Mouse (Mus musculus) olfactory bulb, adult 2 months (tissue): ENCODE measurements around the gene Mfsd12. TPM values are rescaled to one million over a fixed set of nuclear protein-coding genes. Genes with fewer than 3 reads are reported as not detected.
A peak's percentile ranks its signal among the peaks of the same experiment; 100 is the strongest.

Source experiments
- H3K27ac ChIP-seq: fragments of 200-500 bp; 2 replicates; pipeline ENCODE4 v1.5.1; 2012; ENCODE audit warnings: low read depth, low read length; ENCODE audit not compliant: insufficient read depth
- H3K4me1 ChIP-seq: fragments of 200-500 bp; 2 replicates; pipeline ENCODE4 v1.6.1; 2012; ENCODE audit warnings: low read length; ENCODE audit not compliant: control insufficient read depth, insufficient read depth
- H3K4me3 ChIP-seq: fragments of 200-500 bp; 2 replicates; pipeline ENCODE4 v1.5.1; 2012; ENCODE audit warnings: mild to moderate bottlenecking, low read depth, low read length, moderate library complexity; ENCODE audit not compliant: insufficient read depth
- CTCF ChIP-seq: fragments of 200-500 bp; IDR thresholded peaks from 2 replicates; pipeline ENCODE4 v1.5.1; 2012; ENCODE audit warnings: low read depth, mild to moderate bottlenecking, low read length, moderate library complexity; ENCODE audit not compliant: insufficient read depth
- POLR2A ChIP-seq: fragments of 200-500 bp; IDR thresholded peaks from 2 replicates; pipeline ENCODE4 v1.6.1; 2012; ENCODE audit warnings: mild to moderate bottlenecking, low read depth, low read length, moderate library complexity; ENCODE audit not compliant: insufficient read depth
- WGBS: fragments of 180-500 bp; shearing (Covaris S2); methylation state at CpG from one replicate; pipeline ENCODE4 v1.1.7; 2018; 5-methylcytosine and 5-hydroxymethylcytosine counted together
- polyA plus RNA-seq: library from polyadenylated mRNA; stranded (reverse); fragments of >200 nt; gene quantifications from 2 replicates; pipeline ENCODE4 v1.2.4, GENCODE M21; 2012; ENCODE audit warnings: low replicate concordance; ENCODE audit not compliant: missing spikeins, insufficient read depth, insufficient read length

The Mfsd12 gene
- polyA plus RNA-seq, 1 experiment: not detected

DNA sequence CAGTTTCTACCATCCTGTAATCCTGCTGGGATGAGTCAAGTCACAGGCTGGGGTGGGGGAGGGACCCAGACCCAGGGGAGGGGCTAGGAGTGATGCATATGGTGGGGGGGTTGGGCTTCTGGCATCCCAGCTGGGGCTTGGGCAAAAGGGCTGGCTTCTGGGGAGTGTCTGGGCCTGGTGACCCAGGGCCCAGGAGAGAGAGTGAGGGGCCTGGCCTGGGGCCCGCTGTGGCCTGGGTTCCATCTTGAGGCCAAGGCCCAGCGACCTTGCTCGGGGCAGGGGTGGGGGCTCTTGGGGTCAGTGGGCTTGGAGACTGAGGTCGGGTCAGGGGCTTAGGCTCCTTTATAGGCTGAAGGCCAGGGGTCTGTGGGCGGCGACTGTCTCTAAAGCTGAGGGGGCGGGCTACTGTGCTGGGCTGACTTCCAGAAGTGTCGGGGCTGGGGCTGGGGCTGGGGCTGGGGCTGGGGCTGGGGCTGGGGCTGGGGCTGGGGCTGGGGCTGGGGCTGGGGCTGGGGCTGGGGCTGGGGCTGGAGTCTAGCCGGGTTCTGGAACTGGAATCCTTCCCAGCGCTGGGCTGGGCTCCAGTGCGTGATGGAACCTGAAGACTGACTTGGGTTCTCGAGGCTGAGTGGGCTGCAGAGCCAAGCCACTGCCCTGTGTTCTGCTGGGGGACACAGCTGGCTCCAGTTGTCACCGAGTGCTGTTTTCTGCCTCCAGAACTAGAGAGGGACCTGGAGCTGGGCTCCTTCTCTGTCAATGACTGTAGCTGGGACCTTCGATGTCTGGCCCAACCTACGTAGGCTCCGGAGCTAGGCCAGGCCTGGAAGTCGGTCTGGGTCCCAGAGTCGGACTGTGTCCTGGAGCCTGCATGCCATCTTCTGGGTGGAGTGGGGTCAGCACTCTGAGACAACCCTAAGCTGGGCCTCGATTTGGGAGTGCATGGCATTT, 21.6 kb upstream of the Mfsd12 start:
- no peak overlapping the region for H3K27ac ChIP-seq
- H3K4me1 ChIP-seq: peaks cover 9% of the 10 kb centered on the region; the same call in 1 of the 2 replicates
- 47% methylated on average over 19 of the region's 19 CpGs for WGBS
- no peak for TF ChIP-seq CTCF
- TF ChIP-seq POLR2A: no peak
- H3K4me3 ChIP-seq: no peak overlapping the region

- peaks cover 9% of the 10 kb centered on the region; the same call in 1 of the 2 replicates for H3K4me1 ChIP-seq
- WGBS: 97% methylated on average over 4 of the region's 4 CpGs
- TF ChIP-seq CTCF (no peak), POLR2A (no peak)
- no peak overlapping the region for H3K27ac ChIP-seq
- H3K4me3 ChIP-seq: no peak overlapping the region
These were observed 20.7 kb upstream of the Mfsd12 start for GRCm38 (mm10) chr10:81336558-81336957.

- TF ChIP-seq CTCF (no peak), POLR2A (no peak)
- H3K4me1 ChIP-seq: peaks cover 9% of the 10 kb centered on the region
- no peak overlapping the region for H3K27ac ChIP-seq
- no peak overlapping the region for H3K4me3 ChIP-seq
- WGBS: 49% methylated on average over 17 of the region's 17 CpGs
These were observed 16.5 kb upstream of the Mfsd12 start for GRCm38 (mm10) chr10:81340551-81341332.

- H3K4me1 ChIP-seq: peaks cover 8% of the 10 kb centered on the region
- TF ChIP-seq CTCF: peak; percentile 81
- no peak for TF ChIP-seq POLR2A
- H3K27ac ChIP-seq: no peak overlapping the region
- H3K4me3 ChIP-seq: no peak overlapping the region
- 38% methylated on average over 16 of the region's 16 CpGs for WGBS
These were observed 15.8 kb upstream of the Mfsd12 start for GRCm38 (mm10) chr10:81341333-81341949.

DNA sequence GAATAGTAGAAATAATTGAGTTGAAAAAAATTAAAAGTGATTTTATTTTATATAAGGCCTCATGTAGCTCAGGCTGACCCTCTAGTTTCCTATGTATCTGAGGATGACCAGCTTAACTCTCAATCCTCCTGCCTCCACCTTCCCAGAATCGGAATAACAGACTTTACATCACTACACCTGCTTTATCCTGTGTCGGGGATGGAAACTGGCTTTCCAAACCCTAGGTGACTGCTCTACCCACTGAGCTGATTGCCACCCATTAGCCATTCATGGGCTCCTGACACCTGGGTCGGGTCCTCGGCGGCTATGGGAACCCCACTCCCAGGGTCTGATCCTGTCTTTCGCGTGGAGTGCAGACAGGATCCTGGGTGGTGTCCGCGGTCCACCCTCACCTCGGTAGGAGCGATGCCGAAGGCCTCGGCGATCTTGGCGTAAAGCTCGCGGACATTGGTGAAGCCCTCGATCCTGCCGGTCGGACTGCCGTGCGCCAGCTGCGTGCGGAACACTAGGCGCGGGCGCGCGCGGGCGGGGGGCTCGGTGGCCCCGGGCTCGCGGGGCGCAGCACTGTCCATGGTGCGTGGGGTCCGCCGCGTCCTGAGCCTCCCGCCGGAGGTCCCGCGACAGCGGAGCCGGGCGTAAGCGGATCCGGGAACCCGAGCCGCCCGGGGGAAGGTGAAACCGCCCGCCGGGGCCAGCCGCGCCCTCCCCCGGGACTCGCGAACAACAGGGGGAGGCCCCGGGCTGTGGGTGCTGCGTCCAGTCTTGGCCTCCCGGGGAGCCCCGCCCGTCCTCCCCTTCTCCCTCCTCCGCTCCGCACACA, 14.4 kb upstream of the Mfsd12 start, which contains the start of gene Gipc3:
Gipc3 (minus strand) TSS at position 581 of the 820 bp plus-strand sequence.
- peaks cover 18% of the 10 kb centered on the region for H3K4me1 ChIP-seq
- no peak for TF ChIP-seq CTCF
- no peak for TF ChIP-seq POLR2A
- H3K4me3 ChIP-seq: peak within 1 kb of the TSS; percentile 29
- 6% methylated on average over 67 of the region's 67 CpGs for WGBS
- H3K27ac ChIP-seq: no peak within 1 kb of the TSS

DNA sequence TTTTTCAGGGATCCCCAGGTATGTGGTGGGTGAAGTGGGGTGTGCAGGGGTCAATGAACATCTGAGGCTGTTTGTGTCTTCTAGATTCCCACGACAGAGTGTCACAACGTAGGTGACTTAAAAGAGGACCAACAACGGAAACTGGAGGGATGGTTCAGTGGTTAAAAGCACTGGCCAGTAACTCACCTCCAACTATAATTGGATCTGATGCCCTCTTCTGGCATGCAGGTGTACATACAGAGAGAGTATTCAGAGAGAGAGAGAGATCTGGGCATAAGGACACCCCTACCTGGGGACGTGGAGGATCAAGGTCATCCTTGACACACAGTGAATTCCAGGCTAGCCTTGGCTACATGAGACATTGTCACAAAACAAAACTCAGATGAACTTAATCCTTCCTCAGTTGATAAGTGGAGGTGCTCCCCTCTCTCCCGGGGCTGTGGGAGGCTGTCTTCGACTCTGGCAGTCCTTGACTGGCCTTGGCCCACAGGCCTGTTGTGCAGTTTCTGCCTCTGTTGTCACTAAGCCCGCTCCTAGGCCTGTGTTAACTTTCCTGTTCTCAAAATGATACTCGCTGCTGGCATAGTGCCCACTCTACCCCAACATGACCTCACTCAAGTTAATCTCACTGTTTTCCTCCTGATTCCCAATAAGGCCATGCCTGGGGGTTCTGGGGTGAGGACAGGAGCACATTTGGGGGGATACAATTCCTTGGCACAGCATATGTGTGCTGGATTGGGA, 12.7 kb upstream of the Mfsd12 start:
- no peak for TF ChIP-seq POLR2A
- TF ChIP-seq CTCF: no peak
- no peak overlapping the region for H3K4me3 ChIP-seq
- 51% methylated on average over 8 of the region's 8 CpGs for WGBS
- no peak overlapping the region for H3K27ac ChIP-seq
- H3K4me1 ChIP-seq: peaks cover 23% of the 10 kb centered on the region

DNA sequence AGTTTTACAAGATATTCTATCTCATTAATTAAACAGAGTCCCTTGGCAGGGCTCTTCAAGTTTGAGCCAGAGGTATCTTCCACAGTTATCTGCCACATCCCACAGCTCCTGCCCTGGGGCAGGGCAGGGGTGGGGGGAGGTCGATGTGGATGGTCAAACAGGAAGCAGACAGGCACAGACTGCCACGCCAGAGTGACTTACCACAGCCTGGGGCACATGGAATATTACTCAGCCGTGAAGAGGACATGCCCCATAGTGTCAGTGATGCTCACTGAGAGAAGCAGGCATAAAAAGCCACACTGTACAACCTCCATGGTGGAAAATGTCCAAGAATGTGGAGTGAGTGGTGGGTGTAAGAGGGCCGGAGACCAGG, 12.1 kb upstream of the Mfsd12 start:
- Histone ChIP-seq H3K4me3 (no peak overlapping the region), H3K4me1 (peaks cover 24% of the 10 kb centered on the region), H3K27ac (no peak overlapping the region)
- TF ChIP-seq CTCF (no peak), POLR2A (no peak)
- 89% methylated on average over 4 of the region's 4 CpGs for WGBS

DNA sequence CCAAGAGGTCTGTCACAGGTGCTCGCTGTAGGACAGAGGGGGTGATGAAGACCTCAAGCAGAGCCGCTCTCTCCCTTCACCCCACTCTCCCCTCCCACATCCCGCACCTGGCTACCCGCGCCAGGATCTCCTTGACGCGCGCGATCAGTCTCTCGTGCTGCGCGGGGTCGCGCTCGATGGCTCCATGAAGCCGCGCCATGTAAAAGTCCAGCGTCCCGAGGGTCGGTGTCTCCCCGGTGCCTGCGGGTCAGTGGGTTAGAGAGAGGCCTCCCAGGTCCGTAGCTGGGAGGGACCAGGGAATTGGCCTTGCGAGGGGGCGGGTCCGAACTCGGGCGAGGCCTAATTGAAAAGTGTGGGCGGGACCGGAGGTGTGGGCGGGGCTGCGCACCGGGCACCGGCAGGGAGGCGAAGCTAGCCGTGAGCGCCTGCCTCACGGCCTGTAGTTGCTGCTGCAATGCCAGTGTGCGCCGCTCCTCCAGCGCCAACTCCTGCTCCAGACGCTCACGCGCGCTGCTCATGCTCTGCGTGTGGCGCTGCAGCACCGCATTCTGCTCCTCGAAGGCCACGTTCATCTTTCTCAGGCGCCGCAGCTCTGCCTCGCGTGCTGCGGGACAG, 10.7 kb upstream of the Mfsd12 start:
- Histone ChIP-seq H3K4me3 (0 out of 2 replicates have a peak overlapping the region, but pooled peaks have one; percentile 2), H3K4me1 (peaks cover 24% of the 10 kb centered on the region), H3K27ac (no peak overlapping the region)
- whole genome bisulfite sequencing: 29% methylated on average over 55 of the region's 55 CpGs
- TF ChIP-seq POLR2A: no peak
- TF ChIP-seq CTCF: no peak
